Mouse (Mus musculus) heart, embryonic 16.5 days (tissue): ENCODE results near the gene Rnf207. TPM values are rescaled to one million over a fixed set of nuclear protein-coding genes. Genes with fewer than 3 reads are reported as not detected.

ENCODE experiments used
- ATAC-seq: fragments of 200-750 bp; cut with Nextera tagmentation; replicated peaks from 2 replicates; pipeline ENCODE4 v1.8.0; 2017; ENCODE audit warnings: moderate number of reproducible peaks; ENCODE audit not compliant: insufficient read depth, low FRiP score; ENCODE audit errors: extremely low read depth
- H3K27ac ChIP-seq: fragments of 300-500 bp; sonication (generic); 2 replicates; pipeline ENCODE4 v1.5.1; 2014; ENCODE audit warnings: mild to moderate bottlenecking, low read length, control low read depth, moderate library complexity
- H3K27me3 ChIP-seq: fragments of 300-500 bp; sonication (generic); 2 replicates; pipeline ENCODE4 v1.6.1; 2014; ENCODE audit warnings: low read length, mixed read lengths; ENCODE audit not compliant: control insufficient read depth, insufficient read depth
- H3K36me3 ChIP-seq: fragments of 300-500 bp; sonication (generic); 2 replicates; pipeline ENCODE4 v1.6.1; 2014; ENCODE audit not compliant: control insufficient read depth, insufficient read depth
- H3K4me1 ChIP-seq: fragments of 300-500 bp; sonication (generic); 2 replicates; pipeline ENCODE4 v1.6.1; 2014; ENCODE audit warnings: low read length, mixed read lengths; ENCODE audit not compliant: control insufficient read depth, insufficient read depth
- H3K4me2 ChIP-seq: fragments of 300-500 bp; sonication (generic); 2 replicates; pipeline ENCODE4 v1.6.1; 2014; ENCODE audit warnings: low read depth, mild to moderate bottlenecking, control low read depth, low read length
- H3K4me3 ChIP-seq: fragments of 300-500 bp; sonication (generic); 2 replicates; pipeline ENCODE4 v1.5.1; 2014; ENCODE audit warnings: mild to moderate bottlenecking, control low read depth, low read length
- H3K9ac ChIP-seq: fragments of 300-500 bp; sonication (generic); 2 replicates; pipeline ENCODE4 v1.6.1; 2014; ENCODE audit warnings: low read length, control low read depth
- H3K9me3 ChIP-seq: fragments of 300-500 bp; sonication (generic); replicated peaks from 2 replicates; pipeline ENCODE4 v1.6.1; 2016; ENCODE audit warnings: low read length; ENCODE audit not compliant: control insufficient read depth
- WGBS: fragments of 180-500 bp; shearing (Covaris S2); extraction: QIAGEN DNeasy Blood & Tissue Kit; methylation state at CpG from one replicate; pipeline ENCODE4 v1.1.7; 2014; 5-methylcytosine and 5-hydroxymethylcytosine counted together
- polyA plus RNA-seq: library from polyadenylated mRNA; unstranded; fragments of >200 nt; fragmentation: Nextera tagmentation; extraction: Ambion mirVana; gene quantifications from 2 replicates; pipeline ENCODE4 v1.2.1, GENCODE M21; 2015

Rnf207 gene
- polyA plus RNA-seq, 1 experiment from 2014 or later, result 122 TPM

- no peak overlapping the region for H3K9ac ChIP-seq
- H3K4me2 ChIP-seq, result no peak overlapping the region
- H3K9me3 ChIP-seq, result no peaks in the 10 kb centered on the region
- 28% methylated on average over 8 of the region's 8 CpGs for WGBS
- no peak overlapping the region for H3K4me3 ChIP-seq
- H3K36me3 ChIP-seq, result no peaks in the 10 kb centered on the region
- H3K4me1 ChIP-seq, result no peaks in the 10 kb centered on the region
- ATAC-seq, result no peak
- peaks cover 41% of the 10 kb centered on the region for H3K27me3 ChIP-seq
- no peak overlapping the region for H3K27ac ChIP-seq
Observed at GRCm38 (mm10) chr4:152350722-152351421, 32.1 kb upstream of the Rnf207 start.

GRCm38 (mm10) chr4:152349837-152350381, 31.1 kb upstream of the Rnf207 start:
- Histone ChIP-seq H3K27me3 (peaks cover 43% of the 10 kb centered on the region), H3K4me2 (no peak overlapping the region), H3K27ac (no peak overlapping the region), H3K4me3 (no peak overlapping the region), H3K36me3 (no peaks in the 10 kb centered on the region), H3K9ac (no peak overlapping the region), H3K9me3 (no peaks in the 10 kb centered on the region), H3K4me1 (peaks cover 3% of the 10 kb centered on the region; the same call in 1 of the 2 replicates)
- WGBS, result 14% methylated on average over 17 of the region's 17 CpGs
- no peak for ATAC-seq

DNA sequence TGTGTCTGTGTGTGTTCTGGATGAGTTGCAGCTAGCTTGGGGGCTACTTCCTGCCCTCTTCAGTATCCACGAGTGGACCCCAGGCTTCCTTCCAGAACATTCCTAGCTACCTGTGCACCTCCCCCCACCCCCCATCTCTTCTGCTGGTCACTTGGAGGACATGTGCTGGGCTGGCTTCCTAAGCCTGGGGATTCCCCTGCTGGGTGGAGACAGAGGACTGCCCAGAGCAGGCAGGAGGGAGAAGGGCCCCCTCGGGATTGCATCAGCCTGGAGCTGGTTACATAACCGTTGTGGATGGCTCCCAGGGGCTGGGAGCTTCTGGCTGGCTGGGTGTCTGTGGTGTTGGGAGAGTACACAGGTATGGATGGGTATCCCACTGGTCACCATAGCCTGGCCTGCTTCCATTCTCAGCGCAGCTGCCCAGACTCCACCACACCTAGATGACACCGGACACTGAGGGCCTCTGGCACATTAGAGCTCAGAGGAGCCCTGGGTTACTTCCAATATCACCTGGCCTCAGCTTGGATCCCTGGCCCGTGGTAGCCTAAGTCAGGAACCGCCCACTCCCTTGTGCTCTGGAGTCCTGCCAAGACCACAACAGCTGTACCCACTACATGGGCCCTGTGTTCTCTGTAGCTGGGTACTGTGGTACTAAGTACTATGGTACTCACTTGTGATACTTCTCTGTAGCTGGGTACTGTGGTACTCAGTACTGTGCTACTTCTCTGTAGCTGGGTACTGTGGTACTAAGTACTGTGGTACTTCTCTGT, 26.5 kb upstream of the Rnf207 start:
- 38% methylated on average over 7 of the region's 7 CpGs for WGBS
- H3K9ac ChIP-seq, result no peak overlapping the region
- H3K27ac ChIP-seq, result no peak overlapping the region
- no peaks in the 10 kb centered on the region for H3K36me3 ChIP-seq
- ATAC-seq, result no peak
- no peak overlapping the region for H3K4me3 ChIP-seq
- no peak overlapping the region for H3K4me2 ChIP-seq
- H3K4me1 ChIP-seq, result peaks cover 3% of the 10 kb centered on the region; the same call in 1 of the 2 replicates
- no peaks in the 10 kb centered on the region for H3K9me3 ChIP-seq
- H3K27me3 ChIP-seq, result peaks cover 54% of the 10 kb centered on the region

GRCm38 (mm10) chr4:152344651-152345050, 25.9 kb upstream of the Rnf207 start:
- H3K4me3 ChIP-seq, result no peak overlapping the region
- no peak overlapping the region for H3K4me2 ChIP-seq
- no peak overlapping the region for H3K9ac ChIP-seq
- H3K4me1 ChIP-seq, result peaks cover 3% of the 10 kb centered on the region; the same call in 1 of the 2 replicates
- H3K27ac ChIP-seq, result no peak overlapping the region
- H3K36me3 ChIP-seq, result no peaks in the 10 kb centered on the region
- WGBS, result 54% methylated on average over 7 of the region's 7 CpGs
- ATAC-seq, result no peak
- H3K9me3 ChIP-seq, result no peaks in the 10 kb centered on the region
- H3K27me3 ChIP-seq, result peaks cover 54% of the 10 kb centered on the region

GRCm38 (mm10) chr4:152343296-152343695, 24.5 kb upstream of the Rnf207 start:
- H3K4me3 ChIP-seq, result no peak overlapping the region
- H3K9me3 ChIP-seq, result no peaks in the 10 kb centered on the region
- peaks cover 9% of the 10 kb centered on the region for H3K4me1 ChIP-seq
- no peak overlapping the region for H3K4me2 ChIP-seq
- no peak overlapping the region for H3K27ac ChIP-seq
- no peaks in the 10 kb centered on the region for H3K36me3 ChIP-seq
- no peak for ATAC-seq
- 14% methylated on average over 5 of the region's 5 CpGs for WGBS
- H3K9ac ChIP-seq, result no peak overlapping the region
- peaks cover 53% of the 10 kb centered on the region for H3K27me3 ChIP-seq

GRCm38 (mm10) chr4:152340584-152341284, 21.9 kb upstream of the Rnf207 start:
- no peaks in the 10 kb centered on the region for H3K9me3 ChIP-seq
- H3K36me3 ChIP-seq, result no peaks in the 10 kb centered on the region
- peaks cover 9% of the 10 kb centered on the region for H3K4me1 ChIP-seq
- peaks cover 65% of the 10 kb centered on the region for H3K27me3 ChIP-seq
- no peak overlapping the region for H3K4me3 ChIP-seq
- 31% methylated on average over 15 of the region's 15 CpGs for WGBS
- H3K4me2 ChIP-seq, result no peak overlapping the region
- H3K9ac ChIP-seq, result no peak overlapping the region
- ATAC-seq, result no peak
- no peak overlapping the region for H3K27ac ChIP-seq

GRCm38 (mm10) chr4:152339293-152339790, 20.5 kb upstream of the Rnf207 start:
- peak overlapping the region; percentile 92 for H3K4me2 ChIP-seq
- no peak for ATAC-seq
- no peaks in the 10 kb centered on the region for H3K9me3 ChIP-seq
- H3K36me3 ChIP-seq, result peaks cover 12% of the 10 kb centered on the region; the same call in 1 of the 2 replicates
- peak overlapping the region; percentile 48 for H3K9ac ChIP-seq
- peaks cover 62% of the 10 kb centered on the region for H3K27me3 ChIP-seq
- 5% methylated on average over 17 of the region's 26 CpGs for WGBS
- peaks cover 6% of the 10 kb centered on the region for H3K4me1 ChIP-seq
- peak overlapping the region; percentile 53 for H3K4me3 ChIP-seq
- H3K27ac ChIP-seq, result no peak overlapping the region

GRCm38 (mm10) chr4:152338419-152339292, 19.9 kb upstream of the Rnf207 start, which contains the start of gene Chd5:
Gene Chd5 (plus strand): TSS chr4:152338651.
- no peak for ATAC-seq
- Histone ChIP-seq H3K9me3 (no peaks in the 10 kb centered on the region), H3K27ac (no peak within 1 kb of the TSS), H3K4me1 (peaks cover 6% of the 10 kb centered on the region), H3K36me3 (peaks cover 17% of the 10 kb centered on the region), H3K9ac (peak within 1 kb of the TSS; percentile 48), H3K4me3 (peak within 1 kb of the TSS; percentile 53), H3K4me2 (peak within 1 kb of the TSS; percentile 92), H3K27me3 (peaks cover 56% of the 10 kb centered on the region)
- 2% methylated on average over 98 of the region's 120 CpGs for WGBS
